8 mouse cellular contexts compared by ENCODE assay signal in genomic region chr16:49855836-49856503, GRCm38 (mm10). TPM values are rescaled to one million over a fixed set of nuclear protein-coding genes. Genes with fewer than 3 reads are reported as not detected.
A peak's percentile ranks its signal among the peaks of the same experiment; 100 is the strongest.
DNase-seq lines count a peak whose midpoint lies in the region; ATAC-seq and TF ChIP-seq lines count a peak whose summit lies in the region.

No protein-coding gene starts in this region.

- ATAC-seq in hindbrain, embryonic 16.5 days, result peak; percentile 86

- peak overlapping the region; percentile 96 for H3K9ac ChIP-seq in hindbrain, embryonic 16.5 days (ENCODE audit: low read depth, low read length)

- no peak for DNase-seq in gastrocnemius, adult 2 months
- no peak for DNase-seq in gastrocnemius, postnatal 25 days
- peak; percentile 87 for DNase-seq in 416B (ENCODE audit: low read depth)
- peak; percentile 44 for DNase-seq in c-Kit-positive CD71-positive TER-119-positive erythroid progenitor cells, embryonic 14.5 days (ENCODE audit: low spot score)
- no peak for DNase-seq in midbrain, embryonic 10.5 days (ENCODE audit: low spot score)
- DNase-seq in right cerebral cortex, postnatal 4 days, result no peak
- no peak for DNase-seq in adrenal gland, postnatal 4 days (ENCODE audit: low spot score in 2 of 2)

- TF ChIP-seq CTCF in gastrocnemius, adult 2 months (IDR thresholded peaks at IDR 0.05), result no peak; the same call in 1 of the 2 replicates

- no peaks in the 10 kb centered on the region for H3K36me3 ChIP-seq in hindbrain, embryonic 16.5 days (ENCODE audit: control insufficient read depth, insufficient read depth, low read length)
- peaks cover 7% of the 10 kb centered on the region for H3K36me3 ChIP-seq in midbrain, embryonic 10.5 days

- H3K4me2 ChIP-seq in hindbrain, embryonic 16.5 days (ENCODE audit: low read length), result peak overlapping the region; percentile 74

- peaks cover 6% of the 10 kb centered on the region for H3K4me1 ChIP-seq in hindbrain, embryonic 16.5 days (ENCODE audit: control insufficient read depth, insufficient read depth, low read depth, low read length)
- H3K4me1 ChIP-seq in midbrain, embryonic 10.5 days, result peaks cover 34% of the 10 kb centered on the region

- H3K27ac ChIP-seq in gastrocnemius, adult 2 months, result peak overlapping the region; percentile 98
- peak overlapping the region; percentile 99 for H3K27ac ChIP-seq in hindbrain, embryonic 16.5 days (ENCODE audit: low read depth, low read length)
- peak overlapping the region; percentile 98 for H3K27ac ChIP-seq in midbrain, embryonic 10.5 days (replicated peaks)

- intact Hi-C loops in gastrocnemius, adult 2 months (cut with DNase I), result loop anchor here (5.0 to 10.0 kb wide), 5 partner anchors 36 to 879 kb away; no protein-coding TSS in a partner anchor

- no peaks in the 10 kb centered on the region for H3K27me3 ChIP-seq in hindbrain, embryonic 16.5 days (replicated peaks; ENCODE audit: control insufficient read depth, insufficient read depth, low read length)
- H3K27me3 ChIP-seq in midbrain, embryonic 10.5 days (ENCODE audit: low read depth, poor library complexity, severe bottlenecking), result no peaks in the 10 kb centered on the region

- under 1% methylated on average over 20 of the region's 39 CpGs for WGBS in hindbrain, embryonic 16.5 days
- WGBS in midbrain, embryonic 10.5 days, result under 1% methylated on average over 33 of the region's 39 CpGs

- H3K4me3 ChIP-seq in gastrocnemius, adult 2 months, result peak overlapping the region; percentile 98
- peak overlapping the region; percentile 96 for H3K4me3 ChIP-seq in hindbrain, embryonic 16.5 days (ENCODE audit: low read length)
- peak overlapping the region; percentile 89 for H3K4me3 ChIP-seq in midbrain, embryonic 10.5 days

- H3K9me3 ChIP-seq in hindbrain, embryonic 16.5 days (ENCODE audit: control insufficient read depth, low read length), result no peaks in the 10 kb centered on the region
- H3K9me3 ChIP-seq in midbrain, embryonic 10.5 days (replicated peaks), result no peaks in the 10 kb centered on the region

RNA-seq across cellular contexts. Expression of gene Cd47, which starts 55.6 kb away (rescaled TPM):
- total RNA-seq in gastrocnemius, adult 2 months (2021), result 10 to 100 TPM; 24.0 to 29.3 TPM
- 10 to 100 TPM; 23.3 to 28.9 TPM for total RNA-seq in gastrocnemius, postnatal 25 days (2021)
- polyA plus RNA-seq in hindbrain, embryonic 16.5 days (2015; fragmentation: Nextera tagmentation; extraction: Ambion mirVana), result 172 and 192 TPM in 2 replicates
- 38.4 and 46.3 TPM in 2 replicates for polyA plus RNA-seq in midbrain, embryonic 10.5 days (2016; fragmentation: Nextera tagmentation; extraction: Ambion mirVana)
- 100 to 1,000 TPM; 167 to 169 TPM for total RNA-seq in adrenal gland, postnatal 4 days (2021)

Comparison
In these comparisons a context has a peak if more than half of its experiments do, and no peak if none do; other contexts are left out.
1. DNase-seq: peak in 416B (single experiment) and c-Kit-positive CD71-positive TER-119-positive erythroid progenitor cells, embryonic 14.5 days (single experiment); none in gastrocnemius, adult 2 months (single experiment), gastrocnemius, postnatal 25 days (single experiment), midbrain, embryonic 10.5 days (single experiment), right cerebral cortex, postnatal 4 days (single experiment) and adrenal gland, postnatal 4 days (0 of 2).
2. RNA of gene Cd47, which starts 55.6 kb away (total RNA-seq): 167 to 169 TPM in adrenal gland, postnatal 4 days; 24.0 to 29.3 TPM in gastrocnemius, adult 2 months and 23.3 to 28.9 TPM in gastrocnemius, postnatal 25 days; every median in the first group is over 4 times any median in the second.
3. Peak in every context shown above with its lines, with median percentiles within 50 percentile points of each other: H3K27ac ChIP-seq and H3K4me3 ChIP-seq.